Mouse (Mus musculus): ENCODE measurements around the gene Banf2.

DNA sequence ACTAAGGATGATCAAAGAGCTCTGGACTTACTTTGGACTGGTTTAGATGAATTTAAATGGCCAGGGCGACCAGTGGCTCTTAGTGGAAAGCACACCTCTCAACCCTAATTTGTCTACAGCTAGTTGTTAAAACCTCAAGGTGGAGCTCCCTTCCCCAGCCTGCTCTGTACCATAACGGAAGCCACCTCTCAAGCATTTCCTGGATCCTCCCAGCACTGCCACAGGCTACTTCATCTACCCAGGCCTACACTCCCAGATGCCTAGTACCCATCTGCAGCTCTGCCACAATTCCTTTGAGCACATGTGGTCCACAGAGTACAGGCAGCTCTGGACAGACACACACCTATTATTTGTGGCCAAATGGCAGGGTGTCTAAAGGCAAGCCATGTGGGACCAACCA lies 49.4 kb upstream of the Banf2 start:
- TF ChIP-seq ZNF384 (IDR thresholded peaks at IDR 0.05; ENCODE audit: low read depth, low read length): no peak
- TF ChIP-seq TBP (IDR thresholded peaks at IDR 0.05; ENCODE audit: low read depth, low read length): no peak
- no peak for TF ChIP-seq POLR2A (IDR thresholded peaks at IDR 0.05; ENCODE audit: control insufficient read depth in 1 of 2, insufficient read depth in 1 of 2, low read depth in 1 of 2, low read length in 2 of 2, poor library complexity in 1 of 2)
